Mouse (Mus musculus): ENCODE data around the gene Rcan2.
A peak's percentile ranks its signal among the peaks of the same experiment; 100 is the strongest.

The Rcan2 gene

DNA sequence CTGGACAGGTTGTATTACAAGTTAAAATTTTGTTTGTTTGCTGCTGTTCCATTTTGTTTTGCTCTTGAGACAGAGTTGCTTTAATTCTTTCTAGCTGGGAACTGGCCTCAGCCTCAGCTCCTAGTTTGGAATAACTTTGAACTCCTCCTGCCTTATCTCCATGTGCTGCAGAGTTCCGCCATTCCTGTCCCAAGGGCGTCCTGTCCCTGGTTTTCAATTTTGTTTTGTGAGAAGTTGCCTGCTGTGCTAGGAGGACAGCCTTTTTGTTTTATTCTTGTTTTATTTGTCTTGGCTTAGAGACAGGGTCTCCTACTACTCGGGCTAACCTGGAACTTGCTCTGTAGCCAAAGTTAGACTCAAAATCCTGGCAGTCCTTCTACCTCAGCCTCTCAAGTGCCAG is 26.1 kb downstream of the Rcan2 start:
- DNase-seq: no peak

DNA sequence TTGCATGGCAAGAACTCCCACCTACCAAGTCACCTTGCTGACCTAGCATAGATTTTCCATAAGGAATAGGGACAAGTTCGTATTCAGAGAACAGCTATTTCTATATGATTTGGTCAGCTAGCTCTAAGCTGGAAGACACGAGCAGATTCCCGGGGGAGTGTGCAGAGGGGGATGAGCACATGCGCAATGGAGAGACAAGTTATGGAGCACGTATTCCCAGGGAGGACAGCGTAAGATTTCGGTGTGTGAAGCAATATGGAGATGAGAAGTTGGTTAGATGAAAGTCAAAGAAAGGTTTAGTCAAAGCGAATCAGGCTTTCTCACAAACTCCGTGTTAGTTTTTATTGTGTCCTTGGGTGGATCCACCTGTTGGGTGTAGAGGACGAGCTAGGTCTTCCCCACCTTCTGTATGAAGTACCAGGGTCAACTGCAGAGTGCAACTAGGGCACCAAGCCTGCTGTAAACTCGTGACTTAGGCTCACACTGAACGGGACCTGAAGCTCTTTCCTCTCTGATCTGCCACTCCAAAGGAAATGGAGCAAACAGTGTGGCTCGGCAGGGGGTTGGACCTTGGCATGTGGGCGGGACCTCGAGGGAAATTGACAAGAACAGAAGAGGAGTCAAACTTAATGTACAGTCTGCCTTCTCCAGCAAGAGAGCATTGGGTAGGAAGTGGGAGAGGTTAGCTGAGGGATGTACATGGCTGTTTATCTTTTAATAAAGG is 31.4 kb downstream of the Rcan2 start:
- DNase-seq: no peak

DNA sequence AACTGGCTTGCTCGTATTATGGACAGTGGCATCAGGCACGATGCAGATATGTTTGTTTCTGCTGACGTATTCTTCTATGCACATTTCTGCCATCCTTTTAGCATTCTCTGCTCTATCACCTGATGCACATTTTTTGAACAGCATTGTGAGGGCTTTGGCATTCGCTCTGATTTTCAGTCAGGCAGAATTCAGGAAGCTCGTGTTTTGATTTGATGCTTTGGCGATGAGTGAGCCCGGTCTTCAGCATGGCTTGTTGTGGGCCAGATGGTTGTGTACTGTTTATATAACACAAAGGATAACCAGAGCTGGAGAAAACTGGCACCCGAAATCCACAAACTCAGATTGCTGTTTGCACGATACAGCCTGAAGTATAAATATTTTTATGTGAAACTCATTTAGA is 39.1 kb downstream of the Rcan2 start:
- no peak for DNase-seq

DNA sequence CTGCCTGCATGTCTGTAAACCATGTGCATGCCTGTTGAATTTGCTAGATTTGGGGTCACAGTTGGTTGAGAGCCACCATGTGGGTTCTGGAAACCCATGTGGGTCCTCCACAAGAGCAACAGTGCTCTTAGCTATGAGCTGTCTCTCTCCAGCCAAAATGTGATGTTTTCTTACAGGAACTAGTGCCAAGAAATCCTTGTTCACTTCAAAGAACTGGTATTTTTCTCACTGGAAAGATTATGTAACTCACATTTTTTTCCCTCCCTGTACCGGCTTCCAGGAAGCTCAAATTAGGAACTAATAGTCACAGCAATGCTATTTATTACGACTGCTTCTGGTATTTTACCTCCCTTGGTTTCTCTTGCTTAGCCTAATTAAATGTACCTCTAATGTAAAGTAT is 45.6 kb downstream of the Rcan2 start:
- DNase-seq: no peak

DNA sequence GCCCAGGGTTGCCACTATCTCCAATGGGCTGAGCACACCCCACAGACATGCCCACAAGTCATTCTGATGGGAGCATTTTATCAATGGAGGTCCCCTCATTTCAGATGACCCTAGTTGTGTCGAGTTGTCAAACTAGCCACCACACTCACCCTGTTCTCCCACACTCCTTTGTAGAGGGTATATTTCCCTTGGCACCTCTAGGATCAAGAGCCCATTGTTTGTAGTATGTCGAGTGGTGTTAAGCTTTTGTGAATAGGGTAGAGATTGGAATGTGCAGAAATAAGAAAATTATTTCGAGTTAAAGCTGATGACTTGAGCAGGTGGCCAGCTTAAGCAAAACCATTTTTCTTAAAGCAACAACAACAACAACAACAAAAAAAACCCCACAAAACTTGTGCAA is 47.8 kb downstream of the Rcan2 start:
- no peak for DNase-seq

DNA sequence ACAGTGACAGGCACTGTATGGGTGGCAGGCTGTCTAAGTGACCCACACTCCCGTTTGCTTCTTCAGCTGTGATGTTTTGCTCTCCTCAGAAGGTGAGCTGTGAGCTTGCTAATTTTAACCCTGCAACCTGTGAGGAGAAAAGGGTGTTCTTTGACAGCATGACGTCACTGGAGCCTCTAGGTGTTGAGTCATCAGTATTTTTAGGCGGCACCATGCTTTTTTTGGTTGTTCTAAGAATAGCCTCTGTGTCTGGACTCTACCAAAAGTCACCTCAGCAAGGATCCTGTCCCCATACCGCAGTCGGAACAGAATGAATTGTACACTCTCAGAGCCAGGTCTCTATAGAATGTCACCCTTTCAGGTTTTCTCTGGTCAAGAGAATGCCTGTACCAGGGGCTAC is 54.0 kb downstream of the Rcan2 start:
- DNase-seq: no peak

DNA sequence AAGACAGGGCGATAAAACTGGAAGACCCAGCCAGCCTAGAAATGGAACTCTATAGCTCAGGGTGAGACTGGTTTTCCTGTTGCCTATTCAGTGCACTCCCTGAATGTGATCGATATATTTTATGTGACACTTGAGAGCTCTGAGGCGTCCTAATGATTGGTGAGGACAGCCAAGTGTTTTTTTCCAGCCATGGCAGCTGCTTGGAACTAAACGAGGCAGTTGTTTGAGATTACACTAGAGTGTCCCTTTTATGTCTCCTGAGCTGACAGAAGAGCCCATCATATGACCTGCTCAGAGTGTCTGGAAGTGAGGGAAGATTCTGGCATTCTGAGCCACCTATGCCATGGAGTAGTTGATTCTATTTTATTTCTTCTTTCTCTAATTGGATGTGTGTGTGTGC is 54.9 kb downstream of the Rcan2 start:
- no peak for DNase-seq

DNA sequence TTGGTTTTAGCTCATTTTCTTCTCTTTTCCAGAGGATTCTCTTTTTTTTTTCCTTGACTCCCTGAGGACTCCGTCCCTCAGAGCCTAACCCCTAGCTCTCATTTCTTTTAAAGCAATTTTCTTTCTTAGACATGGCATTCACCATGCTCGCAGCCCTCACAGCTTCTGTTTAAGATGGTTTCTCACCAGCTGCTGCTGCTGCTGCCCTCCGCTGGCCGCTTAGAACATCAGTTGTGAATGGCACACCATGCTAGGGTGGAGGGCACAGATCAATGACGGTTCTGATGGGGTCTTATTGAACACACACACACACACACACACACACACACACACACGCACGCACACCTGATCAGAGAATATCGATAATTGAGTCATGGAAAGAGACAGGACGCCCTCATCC is 67.7 kb downstream of the Rcan2 start:
- DNase-seq: peak; percentile 9

DNA sequence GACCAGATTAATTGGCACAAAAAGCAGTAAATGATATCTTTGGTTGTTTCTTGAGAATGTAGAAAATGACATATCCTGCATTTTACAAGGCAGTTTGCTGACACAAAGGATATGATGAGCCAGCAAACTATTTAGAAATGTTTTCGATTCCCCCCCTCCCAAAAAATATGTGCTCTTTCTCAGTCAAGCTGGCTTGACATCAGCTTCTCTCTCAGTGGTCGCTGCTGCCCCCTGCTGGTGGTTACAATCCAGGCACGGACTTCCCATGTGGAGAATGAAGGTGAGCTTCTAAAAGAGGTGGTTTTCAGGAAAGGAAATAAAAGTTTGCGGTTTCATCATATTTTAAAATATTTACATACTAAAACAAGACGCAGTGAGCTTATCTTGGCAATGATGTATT is 68.5 kb downstream of the Rcan2 start:
- peak; percentile 90 for DNase-seq

DNA sequence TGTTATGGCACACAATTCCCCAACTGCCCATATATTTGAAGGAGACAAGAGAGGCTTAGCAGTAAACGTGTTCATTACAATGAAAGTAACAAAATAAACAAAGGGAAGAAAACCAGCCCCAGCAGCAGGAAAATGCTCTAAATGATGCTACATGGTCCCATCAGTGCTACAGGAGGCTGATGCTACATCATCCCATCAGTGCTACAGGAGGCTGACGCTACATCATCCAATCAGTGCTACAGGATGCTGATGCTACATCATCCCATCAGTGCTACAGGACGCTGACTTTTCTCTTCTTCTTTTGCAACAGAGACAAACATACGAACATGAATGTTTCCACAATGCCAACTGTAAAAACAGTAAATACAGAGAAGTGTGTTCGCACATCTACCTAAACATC is 73.3 kb downstream of the Rcan2 start:
- DNase-seq: no peak

DNA sequence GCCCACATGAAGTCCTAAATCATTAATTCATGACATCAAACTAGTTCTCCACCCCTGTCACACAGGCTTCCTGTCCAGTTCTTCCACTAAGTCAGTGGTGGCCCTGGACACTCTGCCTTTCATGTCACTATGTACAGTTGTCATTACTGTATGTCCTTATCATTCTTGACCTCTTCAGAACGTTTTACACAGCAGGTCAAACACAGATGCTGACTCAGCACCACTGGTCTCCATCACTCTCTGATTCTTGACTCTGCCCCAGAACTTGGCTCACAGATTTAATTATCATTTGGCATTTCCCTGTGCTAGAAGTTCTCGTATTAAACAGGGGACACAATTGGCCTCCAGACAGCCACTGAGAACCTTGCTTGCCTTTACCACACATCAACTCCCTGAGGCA is 76.3 kb downstream of the Rcan2 start:
- DNase-seq: no peak

DNA sequence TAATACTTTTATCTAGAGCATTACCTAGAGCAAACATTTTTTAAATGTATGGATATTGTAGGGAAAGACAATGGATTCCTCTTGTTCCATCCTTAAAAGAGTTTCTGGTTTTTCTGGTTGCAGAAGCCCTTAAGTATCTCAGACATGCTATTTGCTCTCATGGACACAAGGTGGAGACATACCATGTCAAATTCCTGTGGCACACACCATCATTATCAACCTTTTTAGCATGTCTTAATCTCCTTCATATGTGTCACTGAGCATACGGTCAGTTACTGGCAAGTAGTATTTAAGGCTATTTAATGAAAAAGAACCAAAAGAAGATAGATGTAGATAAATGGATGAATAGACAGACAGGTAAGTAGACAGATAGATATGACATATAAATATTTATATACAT is 81.9 kb downstream of the Rcan2 start:
- peak; percentile 21 for DNase-seq

DNA sequence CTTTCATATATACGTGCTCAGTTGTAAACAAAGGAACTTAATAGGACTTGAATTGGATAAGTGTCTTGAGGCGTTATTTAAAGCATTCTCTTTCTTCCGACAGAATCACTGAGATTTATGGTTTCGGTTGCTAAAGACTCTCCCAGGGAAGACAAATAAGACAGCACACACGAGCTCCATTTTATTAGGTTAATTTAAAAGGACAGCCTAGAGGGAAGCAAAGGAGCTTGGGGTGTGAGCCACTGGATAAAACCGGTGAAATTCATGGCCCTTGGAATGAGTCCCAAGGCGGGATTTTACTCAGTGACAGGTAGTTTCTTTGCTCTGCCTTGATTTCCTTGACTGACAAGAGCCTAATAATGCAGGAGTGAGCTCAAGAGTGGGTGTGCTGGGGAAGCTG is 85.1 kb downstream of the Rcan2 start:
- no peak for DNase-seq

DNA sequence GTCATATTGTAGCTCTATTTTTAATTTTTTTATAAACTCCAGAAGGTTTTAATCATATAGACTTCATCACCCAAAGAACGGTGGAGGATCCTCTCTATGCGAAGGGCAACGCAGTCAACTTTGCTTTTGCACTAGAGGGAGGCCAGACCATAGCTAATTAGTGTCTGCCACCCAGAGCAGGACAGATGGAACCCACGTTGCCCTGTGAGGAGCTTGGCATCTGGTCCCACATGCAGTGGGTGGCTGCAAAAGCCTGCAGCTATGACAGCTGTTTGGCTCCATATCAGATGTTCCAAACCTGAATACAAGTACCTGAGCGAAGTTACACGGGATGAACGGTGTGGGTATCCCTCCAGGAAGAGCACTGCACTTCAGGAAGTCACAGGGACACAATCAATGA is 86.8 kb downstream of the Rcan2 start:
- no peak for DNase-seq

DNA sequence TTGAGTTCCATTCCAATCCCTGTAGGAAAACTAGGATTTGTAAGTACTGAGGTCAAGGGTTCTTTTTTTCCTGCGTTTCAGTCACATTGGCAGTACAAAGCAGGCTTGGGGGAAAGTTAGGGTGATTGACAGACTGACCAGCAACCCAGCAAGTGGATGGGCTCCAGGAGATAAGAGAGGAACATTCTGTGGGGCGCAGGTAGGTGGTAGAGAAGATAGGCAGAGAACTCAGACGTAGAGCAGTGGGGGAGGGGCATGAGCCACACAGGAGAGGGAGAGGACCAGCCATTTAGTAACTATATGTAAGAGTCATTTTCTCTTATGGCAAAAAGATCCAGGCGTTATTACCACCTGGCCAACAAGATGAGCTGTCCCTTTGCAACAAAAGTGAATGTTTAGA is 96.2 kb downstream of the Rcan2 start:
- DNase-seq: no peak

DNA sequence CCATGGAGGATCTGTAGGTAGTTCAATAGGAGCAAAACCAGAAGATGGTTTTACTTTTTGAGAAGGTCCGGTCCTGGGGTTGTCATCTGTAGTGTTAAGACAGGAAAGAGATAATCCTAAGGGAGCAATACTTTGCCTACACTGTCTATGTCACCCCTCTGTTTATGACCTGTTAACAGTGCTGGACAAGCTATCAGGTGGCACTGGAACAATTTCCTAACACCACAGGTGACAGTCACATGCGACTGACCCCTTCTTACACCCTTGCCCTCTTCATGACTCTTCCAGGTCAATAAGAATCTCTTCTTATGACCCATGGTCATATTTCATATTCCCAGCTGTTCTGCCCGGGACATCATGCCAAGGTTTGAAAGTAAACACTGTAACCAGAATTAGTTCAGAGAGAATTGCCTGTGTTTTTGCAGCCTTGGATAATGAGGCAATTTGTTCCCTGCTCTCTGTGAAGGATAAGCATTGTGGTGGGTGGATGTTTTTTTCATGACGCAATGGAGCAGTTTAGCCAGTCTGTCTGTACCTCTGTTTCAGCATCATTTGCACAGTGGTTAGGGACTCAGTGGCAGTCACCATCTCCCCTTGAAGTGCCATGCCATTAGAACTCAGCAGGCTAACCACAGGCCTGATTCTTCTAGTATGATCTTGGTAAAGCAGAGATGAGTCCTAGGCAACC is 98.4 kb downstream of the Rcan2 start:
- DNase-seq: no peak

DNA sequence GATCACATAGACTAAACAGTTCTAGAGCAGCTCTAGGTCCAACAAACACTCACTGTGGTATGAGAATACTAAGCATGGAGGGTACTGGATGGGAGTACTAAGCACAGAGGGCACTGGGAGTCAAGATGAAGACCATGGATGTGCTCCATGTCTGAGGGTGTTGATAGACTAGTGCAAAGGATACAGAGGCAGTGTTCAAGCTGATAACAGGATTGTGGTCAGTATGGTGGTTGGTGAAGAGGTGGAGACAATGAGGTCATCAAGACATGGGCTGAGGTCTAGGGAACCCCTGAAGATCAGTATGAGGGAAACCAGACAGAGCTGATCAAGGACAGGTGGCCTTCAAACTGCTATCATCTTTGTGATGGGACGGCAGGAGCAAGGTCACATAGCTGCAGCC is 99.0 kb downstream of the Rcan2 start:
- no peak for DNase-seq

DNA sequence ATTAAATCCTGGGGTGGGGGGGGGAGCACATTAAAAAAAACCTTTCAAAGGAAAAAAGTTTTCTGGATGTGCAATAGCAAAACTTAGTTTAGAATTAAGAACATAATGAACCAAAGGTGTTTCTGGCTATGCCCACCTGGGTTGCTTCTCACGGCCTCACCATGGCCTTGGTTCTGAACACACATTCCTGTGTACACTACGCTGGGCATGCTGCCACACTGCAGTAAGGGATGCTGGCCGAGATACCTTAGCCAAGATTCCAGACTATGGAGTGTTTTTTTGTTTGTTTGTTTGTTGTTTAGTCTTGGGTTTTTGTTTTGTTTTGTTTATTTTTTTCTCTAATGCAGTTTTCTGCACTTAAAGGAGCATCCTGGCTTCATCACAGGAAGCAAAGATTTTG is 100.3 kb downstream of the Rcan2 start:
- no peak for DNase-seq

DNA sequence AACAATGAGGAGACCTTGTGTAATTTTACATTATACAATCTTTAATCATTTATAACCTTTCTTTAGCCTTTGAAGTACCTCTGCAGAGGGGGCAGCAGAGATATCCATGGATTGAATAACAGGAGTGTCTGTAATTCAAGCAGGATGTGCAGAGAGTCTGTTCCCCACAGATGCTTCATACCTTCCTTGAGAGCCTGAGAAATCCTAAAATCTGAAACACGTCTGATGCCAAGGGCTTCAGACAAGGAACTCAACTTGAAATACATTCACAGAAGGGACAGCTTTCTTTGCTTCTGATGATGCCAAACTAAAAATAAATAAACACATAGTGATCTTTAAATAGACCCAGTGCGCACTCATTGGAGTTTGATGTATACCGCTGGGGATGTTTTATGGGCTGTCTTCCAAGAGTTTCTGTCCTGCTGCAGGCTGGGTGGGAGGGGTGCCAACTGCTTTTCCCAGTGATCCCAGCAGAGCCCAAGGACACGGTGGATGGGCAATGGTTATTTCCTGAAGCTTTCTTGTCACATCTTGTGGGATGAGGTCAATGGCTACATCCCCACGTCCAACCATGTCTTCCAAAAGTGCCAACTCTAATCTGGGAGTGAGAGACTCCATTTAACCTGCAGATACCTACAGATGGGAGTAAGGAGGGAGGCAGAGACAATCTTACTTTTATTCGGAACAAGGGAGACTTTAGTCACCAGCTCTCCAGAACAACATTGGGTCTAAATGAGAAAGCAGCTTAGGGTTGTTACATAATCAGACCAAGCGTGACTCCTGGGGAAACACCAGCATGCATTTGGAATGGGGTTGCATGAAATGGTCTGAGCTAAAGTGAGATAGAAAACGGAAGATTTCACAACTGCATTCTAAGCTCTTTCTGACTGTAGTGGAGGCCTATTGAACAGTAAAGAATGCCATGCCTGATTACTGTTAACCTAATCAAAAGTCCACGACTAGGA is 102.9 kb downstream of the Rcan2 start:
- peak; percentile 17 for DNase-seq

DNA sequence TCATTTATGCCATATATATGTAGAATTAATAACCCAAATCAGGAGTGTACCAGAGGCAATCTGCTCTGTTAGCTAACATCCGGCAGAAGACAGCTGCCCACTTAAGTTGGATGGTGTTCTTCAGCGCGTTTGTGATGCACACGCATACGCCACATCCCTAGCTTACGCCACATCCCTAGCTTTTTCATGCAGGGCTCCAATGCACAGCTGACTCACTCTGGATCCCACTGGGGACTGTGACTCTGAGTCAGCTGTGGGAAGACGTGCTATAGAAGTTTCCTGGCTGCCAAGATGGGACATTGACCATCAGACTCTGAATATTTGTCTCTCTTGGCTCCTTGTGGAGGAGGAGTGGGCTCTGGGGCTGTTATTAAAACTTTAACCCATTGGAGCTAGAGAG is 103.7 kb downstream of the Rcan2 start:
- DNase-seq: no peak

DNA sequence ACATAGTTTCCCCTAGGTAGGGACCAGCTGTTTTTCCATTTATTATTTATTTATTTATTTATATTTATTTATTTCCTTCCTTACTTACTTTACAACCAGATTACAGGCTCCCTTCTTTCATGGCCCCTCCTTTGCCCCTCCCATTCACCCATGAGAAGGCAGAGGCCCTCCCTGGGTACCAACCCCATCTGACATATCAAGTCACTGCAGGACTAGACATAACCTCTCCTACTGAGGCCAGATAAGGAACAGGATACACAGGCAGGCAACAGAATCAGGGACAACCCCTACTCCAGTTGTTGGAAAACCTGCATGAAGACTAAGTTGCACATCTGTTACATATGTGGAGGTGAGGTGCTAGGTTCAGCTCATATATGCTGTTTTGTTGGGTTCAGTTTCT is 105.6 kb downstream of the Rcan2 start:
- no peak for DNase-seq

DNA sequence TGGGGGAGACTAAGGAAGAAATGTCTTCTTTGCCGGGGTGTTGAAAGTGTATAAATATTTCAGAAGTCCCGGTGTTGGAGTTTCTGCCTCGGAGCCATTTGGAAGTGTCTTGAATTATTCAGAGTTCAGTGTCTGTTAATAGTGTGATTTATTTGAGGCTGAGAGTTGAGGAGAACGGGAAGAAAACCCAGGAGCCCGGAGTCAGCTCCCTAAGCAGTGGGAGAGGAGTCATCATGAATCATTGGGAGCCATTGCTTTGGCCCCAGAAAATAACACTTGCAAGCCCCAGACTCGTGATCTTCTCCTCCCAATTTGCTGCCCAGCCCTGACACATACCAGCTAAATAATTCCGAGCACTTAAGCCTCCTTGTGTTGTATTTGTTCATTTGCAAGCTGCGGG is 115.0 kb downstream of the Rcan2 start:
- no peak for DNase-seq

DNA sequence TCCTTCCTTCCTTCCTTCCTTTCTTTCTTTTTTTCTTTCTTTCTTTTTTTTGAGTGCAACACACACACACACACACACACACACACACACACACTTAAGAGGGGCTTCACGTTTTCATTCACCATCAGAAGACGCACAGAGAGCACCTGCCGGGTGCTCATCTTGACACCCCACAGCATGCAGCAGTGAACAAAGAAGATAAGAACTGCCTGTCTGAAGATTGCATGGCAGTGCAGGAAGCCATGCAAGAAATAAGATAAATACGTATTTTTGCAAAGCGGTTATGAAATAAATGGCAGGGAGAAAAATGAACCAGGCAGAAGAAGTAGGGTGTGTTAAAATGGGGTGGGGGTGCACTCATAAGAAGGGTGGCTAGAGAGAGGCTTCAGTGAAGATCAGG is 116.0 kb downstream of the Rcan2 start:
- no peak for DNase-seq

DNA sequence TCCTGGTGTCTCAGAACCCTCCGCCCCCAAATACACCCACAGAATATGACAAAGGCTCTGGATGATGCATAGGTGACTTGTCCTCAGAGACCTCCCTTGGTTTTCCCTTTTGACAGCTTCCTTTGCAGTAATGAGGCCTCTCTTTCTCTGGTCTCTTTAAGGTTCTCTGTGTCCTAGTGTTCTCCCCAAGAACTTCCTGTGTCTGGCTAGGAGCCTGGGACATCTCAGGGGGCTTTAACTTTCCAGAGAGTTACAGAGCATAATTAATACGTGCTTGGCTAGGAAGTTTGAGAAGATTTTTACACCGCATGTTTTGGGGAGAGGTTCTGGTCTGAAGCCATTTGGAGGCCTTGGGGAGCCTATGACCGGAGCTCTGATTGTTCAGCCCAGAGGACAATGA is 128.7 kb downstream of the Rcan2 start:
- no peak for DNase-seq
